Mouse (Mus musculus) R1 (cell line): Measurements from ENCODE around the gene Txk.

Source experiments
- DNase-seq: peaks from one replicate; pipeline ENCODE4 v3.0.0-alpha.2; 2018; ENCODE audit warnings: low read depth, low spot score

Gene Txk

GRCm38 (mm10) chr5:72751056-72751758 lies 1.4 kb downstream of the Txk start:
- no peak for DNase-seq

GRCm38 (mm10) chr5:72750226-72750625 lies 2.4 kb downstream of the Txk start:
- no peak for DNase-seq

DNA sequence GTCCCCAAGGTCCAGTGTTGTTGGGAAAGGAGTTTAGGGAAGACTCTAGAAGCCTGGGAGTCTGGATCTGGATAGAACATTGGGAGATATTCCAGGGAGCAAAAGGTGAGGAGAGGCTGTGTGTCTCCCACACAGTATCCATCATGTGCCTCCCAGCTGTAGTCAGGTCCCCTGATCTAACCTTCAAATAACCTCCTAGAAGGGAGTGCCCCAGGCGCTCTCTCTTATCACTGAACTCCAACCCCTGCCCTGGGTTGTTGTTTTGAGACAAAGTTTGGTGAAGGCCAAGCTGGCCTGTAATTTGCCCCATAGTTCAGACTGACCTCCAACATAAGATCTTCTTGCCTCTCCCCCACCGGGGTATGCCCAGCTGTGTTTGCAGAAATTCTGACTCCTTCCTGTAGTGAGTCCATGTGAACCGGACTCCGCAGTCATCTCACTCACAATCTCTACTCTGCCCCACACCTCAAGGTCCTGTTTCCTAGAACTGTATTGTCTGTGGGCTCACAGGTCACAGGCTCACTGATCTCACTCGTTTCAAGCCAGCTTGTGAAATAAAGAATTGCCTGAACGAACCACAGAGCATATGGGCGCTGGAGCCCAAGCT lies 3.8 kb downstream of the Txk start:
- no peak for DNase-seq

GRCm38 (mm10) chr5:72747384-72747783 lies 5.2 kb downstream of the Txk start:
- DNase-seq = no peak

DNA sequence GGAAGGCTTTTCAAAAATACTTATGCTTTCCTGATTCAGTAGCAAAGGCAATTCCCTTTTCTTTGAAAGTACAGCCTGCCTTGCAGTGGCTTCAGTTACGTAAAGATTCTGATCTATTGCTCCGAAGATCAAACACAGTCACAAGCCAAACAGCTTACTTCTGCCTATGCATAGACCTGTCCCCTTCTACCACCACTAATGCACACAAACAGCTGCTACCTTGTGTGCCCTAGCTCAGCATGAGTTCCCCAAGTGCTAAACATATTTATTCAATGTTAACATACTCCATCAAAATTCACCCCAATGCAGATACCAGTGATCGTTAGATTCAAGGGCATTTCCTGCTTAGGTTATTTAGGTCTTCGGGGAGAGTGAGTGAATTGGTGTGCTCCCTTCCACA lies 6.1 kb downstream of the Txk start:
- DNase-seq = no peak

GRCm38 (mm10) chr5:72743103-72743502 lies 9.5 kb downstream of the Txk start:
- no peak for DNase-seq

- no peak for DNase-seq
Observed at GRCm38 (mm10) chr5:72736868-72737267, 15.7 kb downstream of the Txk start.

GRCm38 (mm10) chr5:72736437-72736836 lies 16.1 kb downstream of the Txk start:
- DNase-seq = no peak

DNA sequence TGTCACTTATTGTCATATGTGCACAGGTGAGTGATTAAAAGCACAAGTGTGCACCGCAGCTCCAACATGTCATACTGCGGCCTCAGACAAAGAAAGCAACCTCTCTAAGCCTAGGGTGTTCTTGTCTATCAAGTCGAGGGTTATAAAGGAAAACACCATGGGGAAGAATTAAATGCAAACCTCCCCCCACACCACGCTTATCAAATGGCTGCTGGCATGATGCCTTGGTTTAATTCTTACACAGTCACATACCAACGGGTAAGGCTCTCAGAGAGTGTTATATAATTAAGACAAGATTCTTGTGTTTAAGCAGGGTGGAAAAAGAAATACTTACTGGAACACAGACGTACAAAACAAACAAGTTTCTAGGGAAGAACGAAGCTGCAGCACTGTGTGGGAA lies 16.8 kb downstream of the Txk start:
- DNase-seq = no peak

DNA sequence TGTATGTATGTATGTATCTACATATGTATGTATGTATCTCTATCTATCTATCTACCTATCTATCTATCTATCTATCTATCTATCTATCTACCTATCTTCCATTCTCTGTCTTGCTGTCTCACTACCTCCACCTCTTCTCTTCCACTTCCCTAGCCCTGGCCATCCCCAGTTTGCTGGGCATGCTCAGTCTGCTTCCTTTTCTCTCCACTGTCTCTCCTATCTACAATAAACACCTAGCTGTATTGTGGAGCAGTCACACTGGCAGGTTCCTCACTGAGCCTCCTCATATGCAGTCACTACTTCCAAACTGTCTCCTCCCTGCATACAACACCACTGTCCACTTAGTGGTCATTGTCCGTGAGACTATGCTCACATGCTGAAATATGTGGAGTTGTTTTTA lies 19.7 kb downstream of the Txk start:
- DNase-seq = no peak

- DNase-seq = no peak
Observed at GRCm38 (mm10) chr5:72725404-72725803, 27.2 kb downstream of the Txk start.

GRCm38 (mm10) chr5:72723429-72723828 lies 29.1 kb downstream of the Txk start:
- no peak for DNase-seq

GRCm38 (mm10) chr5:72720587-72720986 lies 32.0 kb downstream of the Txk start:
- DNase-seq = peak; percentile 34

- peak; percentile 51 for DNase-seq
Observed at GRCm38 (mm10) chr5:72710572-72711278, 41.9 kb downstream of the Txk start.

- no peak for DNase-seq
Observed at GRCm38 (mm10) chr5:72709976-72710375, 42.6 kb downstream of the Txk start.

DNA sequence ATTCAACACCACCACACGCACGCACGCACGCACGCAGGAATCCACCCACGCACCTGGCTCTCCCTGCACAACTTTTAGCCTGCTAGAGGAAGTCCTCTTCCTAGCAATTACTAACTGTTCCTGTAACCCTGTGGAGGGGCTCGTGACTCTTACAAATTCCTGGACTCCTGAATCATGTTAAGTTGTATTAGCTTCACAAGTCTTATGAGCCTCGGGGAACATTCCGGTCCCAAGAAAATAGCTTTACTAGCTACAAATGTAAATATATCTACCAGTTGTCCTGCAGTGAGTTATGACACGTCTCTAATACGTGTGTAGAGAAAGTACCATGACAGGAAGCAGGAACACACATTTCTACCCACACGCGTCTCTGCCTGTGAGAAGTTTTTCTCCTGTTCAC lies 43.1 kb downstream of the Txk start:
- no peak for DNase-seq

- no peak for DNase-seq
Observed at GRCm38 (mm10) chr5:72706722-72707121, 45.9 kb downstream of the Txk start.

DNA sequence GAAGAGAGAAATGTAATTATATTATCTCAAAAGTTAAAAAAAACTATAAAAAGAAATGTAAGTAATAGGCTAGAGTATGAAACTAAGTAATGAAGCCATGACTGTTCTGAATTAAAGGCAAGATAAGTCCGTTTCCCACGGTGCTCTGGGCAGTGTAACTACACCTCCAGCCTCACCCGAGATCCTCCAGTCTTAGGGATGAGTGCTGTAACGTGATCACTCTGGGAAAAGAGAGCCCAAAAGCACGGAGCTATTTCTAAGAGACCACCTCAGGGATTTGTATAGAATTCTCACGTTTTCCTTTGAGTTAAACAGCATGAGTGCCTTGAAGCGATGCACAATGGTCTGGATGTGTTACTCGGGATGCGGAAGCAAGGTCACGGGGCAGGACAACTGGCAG lies 46.5 kb downstream of the Txk start:
- peak; percentile 22 for DNase-seq

GRCm38 (mm10) chr5:72702202-72702601 lies 50.4 kb downstream of the Txk start:
- DNase-seq = no peak

DNA sequence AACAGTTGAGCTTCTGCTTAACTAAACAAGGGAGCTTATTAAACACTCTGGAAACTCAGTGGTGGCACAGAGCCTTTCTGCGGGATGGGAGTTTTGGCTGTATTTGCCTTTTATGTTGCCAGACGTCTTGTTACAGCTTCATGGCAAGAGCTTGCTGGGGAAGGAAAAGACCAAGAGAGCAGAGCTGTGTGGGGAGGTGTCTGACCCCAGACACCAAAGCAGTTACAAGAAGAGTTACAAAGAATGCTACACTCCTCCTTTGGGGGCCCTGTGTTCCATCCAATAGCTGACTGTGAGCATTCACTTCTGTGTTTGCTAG lies 53.1 kb downstream of the Txk start:
- no peak for DNase-seq

DNA sequence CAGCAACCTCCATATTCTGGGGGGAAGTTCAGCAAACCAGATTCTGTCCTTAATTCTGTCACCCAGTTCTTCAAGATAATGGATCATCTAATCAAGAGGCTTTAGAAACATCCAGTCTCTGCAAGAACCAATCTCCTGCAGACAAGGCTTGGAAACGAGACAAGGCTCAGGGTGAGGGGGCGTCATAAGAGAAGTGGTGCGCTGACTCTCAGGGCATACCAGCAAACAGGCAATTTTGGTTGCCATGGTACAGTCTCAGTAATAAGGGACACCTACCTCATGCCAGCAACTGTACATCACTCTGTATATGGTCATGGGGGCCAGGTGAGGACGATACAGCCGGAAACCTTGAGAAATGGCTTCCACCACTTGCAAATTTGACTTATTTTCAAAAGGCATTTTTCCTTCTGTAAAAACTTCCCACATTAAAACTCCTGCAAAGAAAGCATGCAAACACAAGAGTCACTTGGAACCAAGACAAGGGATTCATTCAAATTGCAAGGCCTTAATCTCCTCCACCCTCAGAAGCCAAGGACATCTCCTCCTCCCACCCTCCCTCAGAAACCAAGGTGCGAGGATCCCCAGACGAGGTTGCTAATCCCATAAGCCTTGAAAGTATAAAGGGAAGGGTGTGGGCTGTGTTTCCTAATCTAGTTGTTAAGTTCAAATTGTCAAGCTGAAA lies 53.6 kb downstream of the Txk start:
- DNase-seq = no peak

- DNase-seq = no peak
Observed at GRCm38 (mm10) chr5:72698343-72698742, 54.2 kb downstream of the Txk start.

GRCm38 (mm10) chr5:72696491-72696890 lies 56.1 kb downstream of the Txk start:
- DNase-seq = peak; percentile 47
